ENCODE assay signal across 10 mouse cellular contexts in genomic region chr4:152100541-152100940, GRCm38 (mm10). TPM values are rescaled to one million over a fixed set of nuclear protein-coding genes. Genes with fewer than 3 reads are reported as not detected.
DNase-seq lines count a peak whose midpoint lies in the region; ATAC-seq and TF ChIP-seq lines count a peak whose summit lies in the region.
"Had no signal": no experiment of that assay in that cellular context is flagged by ENCODE, and none has a peak within 500 bp of the region (broad histone marks: within the 10 kb centered on the region; RNA-seq: fewer than 3 reads in every experiment).

No protein-coding gene starts in this region.

- WGBS in intestine, embryonic 15.5 days, result 72% methylated on average over 11 of the region's 11 CpGs
- WGBS in intestine, postnatal 0 days, result 75% methylated on average over 11 of the region's 11 CpGs
- 70% methylated on average over 11 of the region's 11 CpGs for WGBS in stomach, embryonic 16.5 days
- 83% methylated on average over 11 of the region's 11 CpGs for WGBS in cerebellum, adult 2 months

- no peaks in the 10 kb centered on the region for H3K9me3 ChIP-seq in intestine, embryonic 15.5 days
- no peaks in the 10 kb centered on the region for H3K9me3 ChIP-seq in intestine, postnatal 0 days (ENCODE audit: control insufficient read depth)
- H3K9me3 ChIP-seq in stomach, embryonic 16.5 days (replicated peaks; ENCODE audit: control insufficient read depth, low read length), result no peaks in the 10 kb centered on the region

- no peak overlapping the region for H3K9ac ChIP-seq in intestine, embryonic 15.5 days
- H3K9ac ChIP-seq in intestine, postnatal 0 days (ENCODE audit: low read depth, low read length), result no peak overlapping the region
- H3K9ac ChIP-seq in stomach, embryonic 16.5 days (ENCODE audit: low read length), result 0 out of 2 replicates have a peak overlapping the region, but pooled peaks have one; percentile 32

- no peak for TF ChIP-seq CTCF in intestine, postnatal 0 days (IDR thresholded peaks at IDR 0.05; ENCODE audit: low read depth)
- no peak for TF ChIP-seq CTCF in embryonic fibroblast, embryonic 13.5 days (IDR thresholded peaks at IDR 0.05; ENCODE audit: borderline replicate concordance, insufficient read depth, low read length)
- no peak for TF ChIP-seq CTCF in cerebellum, adult 2 months (IDR thresholded peaks at IDR 0.05; ENCODE audit: borderline replicate concordance, insufficient read depth, low read depth, low read length)

- peaks cover 5% of the 10 kb centered on the region; the same call in 1 of the 2 replicates for H3K4me1 ChIP-seq in intestine, embryonic 15.5 days (replicated peaks)
- H3K4me1 ChIP-seq in intestine, postnatal 0 days (replicated peaks; ENCODE audit: control insufficient read depth, insufficient read depth, low read length), result no peaks in the 10 kb centered on the region
- H3K4me1 ChIP-seq in embryonic fibroblast, embryonic 13.5 days (ENCODE audit: control insufficient read depth, insufficient read depth, low read length), result peaks cover 3% of the 10 kb centered on the region; the same call in 1 of the 2 replicates
- 0 out of 2 replicates have a peak, but pooled peaks cover 13% of the 10 kb centered on the region for H3K4me1 ChIP-seq in stomach, embryonic 16.5 days (ENCODE audit: control insufficient read depth, insufficient read depth, low read length)
- peaks cover 7% of the 10 kb centered on the region; the same call in 1 of the 2 replicates for H3K4me1 ChIP-seq in cerebellum, adult 2 months (ENCODE audit: control insufficient read depth, insufficient read depth, low read length)

- H3K4me2 ChIP-seq in intestine, embryonic 15.5 days (replicated peaks), result no peak overlapping the region
- H3K4me2 ChIP-seq in intestine, postnatal 0 days (replicated peaks; ENCODE audit: low read depth), result no peak overlapping the region
- H3K4me2 ChIP-seq in stomach, embryonic 16.5 days (ENCODE audit: low read depth, low read length), result no peak overlapping the region

- H3K4me3 ChIP-seq in intestine, embryonic 15.5 days (replicated peaks), result no peak overlapping the region
- no peak overlapping the region for H3K4me3 ChIP-seq in intestine, postnatal 0 days (ENCODE audit: low read depth, low read length)
- H3K4me3 ChIP-seq in embryonic fibroblast, embryonic 13.5 days (ENCODE audit: insufficient read depth, low read length), result no peak overlapping the region
- H3K4me3 ChIP-seq in stomach, embryonic 16.5 days (replicated peaks; ENCODE audit: low read length), result no peak overlapping the region
- no peak overlapping the region for H3K4me3 ChIP-seq in cerebellum, adult 2 months (replicated peaks; ENCODE audit: insufficient read depth, low read depth, low read length)

- DNase-seq in right cerebral cortex, adult 18-20 months, result peak; percentile 90
- no peak for DNase-seq in right cerebral cortex, postnatal 14 days
- no peak for DNase-seq in cerebellum, adult 2 months
- DNase-seq: adrenal gland, adult 2 months; cerebellum, adult 11 months had no signal

- peak overlapping the region; percentile 23; the same call in 1 of the 2 replicates for H3K27ac ChIP-seq in intestine, embryonic 15.5 days
- no peak overlapping the region for H3K27ac ChIP-seq in intestine, postnatal 0 days (ENCODE audit: low read depth, low read length)
- peak overlapping the region; percentile 24; the same call in 1 of the 2 replicates for H3K27ac ChIP-seq in embryonic fibroblast, embryonic 13.5 days (ENCODE audit: insufficient read depth, low read length)
- H3K27ac ChIP-seq in stomach, embryonic 16.5 days (ENCODE audit: low read length), result no peak overlapping the region; the same call in 1 of the 2 replicates
- H3K27ac ChIP-seq in cerebellum, adult 2 months (ENCODE audit: insufficient read depth, low read length), result no peak overlapping the region

- H3K36me3 ChIP-seq in intestine, embryonic 15.5 days, result peaks cover 10% of the 10 kb centered on the region
- peaks cover 30% of the 10 kb centered on the region for H3K36me3 ChIP-seq in intestine, postnatal 0 days (ENCODE audit: control insufficient read depth, insufficient read depth)
- no peaks in the 10 kb centered on the region for H3K36me3 ChIP-seq in stomach, embryonic 16.5 days (ENCODE audit: control insufficient read depth, insufficient read depth, low read length)

- no peak for ATAC-seq in intestine, embryonic 15.5 days
- ATAC-seq in intestine, postnatal 0 days, result no peak
- ATAC-seq in stomach, embryonic 16.5 days (ENCODE audit: insufficient read depth, low FRiP score), result no peak

- no peaks in the 10 kb centered on the region for H3K27me3 ChIP-seq in intestine, embryonic 15.5 days (replicated peaks)
- no peaks in the 10 kb centered on the region for H3K27me3 ChIP-seq in intestine, postnatal 0 days (replicated peaks; ENCODE audit: control insufficient read depth, insufficient read depth, low read length)
- H3K27me3 ChIP-seq in stomach, embryonic 16.5 days (ENCODE audit: control insufficient read depth, insufficient read depth, low read length), result no peaks in the 10 kb centered on the region
- no peaks in the 10 kb centered on the region for H3K27me3 ChIP-seq in cerebellum, adult 2 months (ENCODE audit: control insufficient read depth, insufficient read depth, low read length)

- no peak for TF ChIP-seq POLR2A in embryonic fibroblast, embryonic 13.5 days (IDR thresholded peaks at IDR 0.05; ENCODE audit: low read depth, low read length)
- no peak for TF ChIP-seq POLR2A in cerebellum, adult 2 months (IDR thresholded peaks at IDR 0.05; ENCODE audit: borderline replicate concordance, insufficient read depth, low read length)

RNA-seq across cellular contexts. Expression of gene Tnfrsf25, which starts 15.2 kb away (rescaled TPM):
- 1.4 and 1.5 TPM in 2 replicates for polyA plus RNA-seq in intestine, embryonic 15.5 days (2015; fragmentation: Nextera tagmentation; extraction: Ambion mirVana)
- polyA plus RNA-seq in intestine, postnatal 0 days (2015; fragmentation: Nextera tagmentation; extraction: Ambion mirVana), result 0.82 and 1.2 TPM in 2 replicates
- polyA plus RNA-seq in embryonic fibroblast, embryonic 13.5 days (2011; ENCODE audit: insufficient read length, low read depth, missing spikeins), result 1.9 TPM in 1 of 2 replicates, not detected in the other
- 1.5 and 2.1 TPM in 2 replicates for polyA plus RNA-seq in stomach, embryonic 16.5 days (2015; fragmentation: Nextera tagmentation; extraction: Ambion mirVana)
- 1.2 and 1.4 TPM in 2 replicates for polyA plus RNA-seq in cerebellum, adult 2 months (2012; rRNA removed)

RNA-seq across cellular contexts. Expression of gene Plekhg5, which starts 28.2 kb away (rescaled TPM):
- 11.0 and 12.9 TPM in 2 replicates for polyA plus RNA-seq in intestine, embryonic 15.5 days (2015; fragmentation: Nextera tagmentation; extraction: Ambion mirVana)
- polyA plus RNA-seq in intestine, postnatal 0 days (2015; fragmentation: Nextera tagmentation; extraction: Ambion mirVana), result 14.0 and 19.6 TPM in 2 replicates
- polyA plus RNA-seq in embryonic fibroblast, embryonic 13.5 days (2011; ENCODE audit: insufficient read length, low read depth, missing spikeins), result 5.1 and 8.8 TPM in 2 replicates
- polyA plus RNA-seq in stomach, embryonic 16.5 days (2015; fragmentation: Nextera tagmentation; extraction: Ambion mirVana), result 12.3 and 14.1 TPM in 2 replicates
- polyA plus RNA-seq in cerebellum, adult 2 months (2012; rRNA removed), result 11.1 and 11.8 TPM in 2 replicates

RNA-seq across cellular contexts. Expression of gene Espn, which starts 51.6 kb away (rescaled TPM):
- polyA plus RNA-seq in intestine, embryonic 15.5 days (2015; fragmentation: Nextera tagmentation; extraction: Ambion mirVana), result 29.2 and 30.8 TPM in 2 replicates
- polyA plus RNA-seq in intestine, postnatal 0 days (2015; fragmentation: Nextera tagmentation; extraction: Ambion mirVana), result 260 and 264 TPM in 2 replicates
- polyA plus RNA-seq in embryonic fibroblast, embryonic 13.5 days (2011; ENCODE audit: insufficient read length, low read depth, missing spikeins), result 0.56 and 0.68 TPM in 2 replicates
- polyA plus RNA-seq in stomach, embryonic 16.5 days (2015; fragmentation: Nextera tagmentation; extraction: Ambion mirVana), result 8.6 and 9.1 TPM in 2 replicates
- 7.1 and 8.3 TPM in 2 replicates for polyA plus RNA-seq in cerebellum, adult 2 months (2012; rRNA removed)

RNA-seq across cellular contexts. Expression of gene Hes2, which starts 58.1 kb away (rescaled TPM):
- polyA plus RNA-seq in intestine, embryonic 15.5 days (2015; fragmentation: Nextera tagmentation; extraction: Ambion mirVana), result 0.30 and 0.42 TPM in 2 replicates
- polyA plus RNA-seq in intestine, postnatal 0 days (2015; fragmentation: Nextera tagmentation; extraction: Ambion mirVana), result 8.6 and 11.2 TPM in 2 replicates
- not detected in 2 replicates for polyA plus RNA-seq in embryonic fibroblast, embryonic 13.5 days (2011; ENCODE audit: insufficient read length, low read depth, missing spikeins)
- polyA plus RNA-seq in stomach, embryonic 16.5 days (2015; fragmentation: Nextera tagmentation; extraction: Ambion mirVana), result 0.56 and 0.75 TPM in 2 replicates
- not detected in 2 replicates for polyA plus RNA-seq in cerebellum, adult 2 months (2012; rRNA removed)
- polyA plus RNA-seq: adrenal gland, adult 2 months; liver, embryonic 16.5 days had no signal

Comparison
In these comparisons a context has a peak if more than half of its experiments do, and no peak if none do; other contexts are left out.
1. H3K27ac ChIP-seq: peak in intestine, embryonic 15.5 days (single experiment) and embryonic fibroblast, embryonic 13.5 days (single experiment); none in intestine, postnatal 0 days (single experiment), stomach, embryonic 16.5 days (single experiment) and cerebellum, adult 2 months (single experiment).